Mouse (Mus musculus): Measurements from ENCODE around the gene Tmem215. TPM values are rescaled to one million over a fixed set of nuclear protein-coding genes. Genes with fewer than 3 reads are reported as not detected.

The Tmem215 gene
- total RNA-seq (2021) = 0.15 TPM in 1 of 2 replicates, not detected in the other
- long read RNA-seq, experiment 1 = 0 reads
- long read RNA-seq, experiment 2 = 0 reads

- no peak for DNase-seq
These were observed at the start of gene Tmem215 for GRCm38 (mm10) chr4:40471880-40472279. Gene Tmem215, plus strand, starts transcription at chr4:40472180.

- DNase-seq = no peak
These were observed 40.1 kb upstream of the Tmem215 start for GRCm38 (mm10) chr4:40431916-40432315.

DNA sequence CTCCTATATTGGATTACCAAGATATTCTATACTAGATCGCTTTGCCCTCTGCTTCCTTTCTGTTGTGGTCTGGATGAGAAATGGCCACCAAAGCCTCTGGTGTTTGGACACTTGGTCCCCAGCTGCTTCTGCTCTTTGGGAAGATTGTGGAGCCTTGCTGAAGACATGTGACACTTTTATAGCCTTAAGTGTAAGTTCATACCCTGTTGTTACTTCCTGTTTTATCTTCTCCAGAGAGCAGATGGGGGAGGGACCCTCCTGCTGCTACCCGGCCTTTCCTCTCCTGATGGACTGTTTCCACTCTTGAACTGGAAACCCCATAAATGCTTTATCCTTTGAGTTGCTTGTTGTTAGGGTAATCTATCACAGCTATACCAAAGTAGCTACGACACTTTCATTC lies 38.6 kb upstream of the Tmem215 start:
- no peak for DNase-seq

DNA sequence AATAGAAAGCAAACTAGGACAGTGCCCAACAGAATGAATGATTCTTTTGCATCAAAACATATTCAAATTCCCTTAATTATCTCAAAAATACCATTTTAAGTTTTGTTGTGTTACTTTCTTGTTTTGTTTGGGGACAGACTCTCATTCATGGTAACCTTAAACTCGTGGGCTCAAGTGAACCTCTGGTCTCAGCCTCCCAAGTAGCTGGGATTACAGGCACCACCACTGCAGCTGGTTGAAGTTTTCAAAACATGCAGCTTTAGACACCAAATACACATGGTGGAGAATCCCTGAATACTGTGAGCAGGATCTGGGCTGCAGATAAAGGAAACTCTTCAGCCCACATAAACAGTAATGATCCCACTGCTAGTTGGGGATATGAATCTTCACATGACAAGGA lies 37.6 kb upstream of the Tmem215 start:
- no peak for DNase-seq

GRCm38 (mm10) chr4:40443565-40443964 lies 28.4 kb upstream of the Tmem215 start:
- no peak for DNase-seq

DNA sequence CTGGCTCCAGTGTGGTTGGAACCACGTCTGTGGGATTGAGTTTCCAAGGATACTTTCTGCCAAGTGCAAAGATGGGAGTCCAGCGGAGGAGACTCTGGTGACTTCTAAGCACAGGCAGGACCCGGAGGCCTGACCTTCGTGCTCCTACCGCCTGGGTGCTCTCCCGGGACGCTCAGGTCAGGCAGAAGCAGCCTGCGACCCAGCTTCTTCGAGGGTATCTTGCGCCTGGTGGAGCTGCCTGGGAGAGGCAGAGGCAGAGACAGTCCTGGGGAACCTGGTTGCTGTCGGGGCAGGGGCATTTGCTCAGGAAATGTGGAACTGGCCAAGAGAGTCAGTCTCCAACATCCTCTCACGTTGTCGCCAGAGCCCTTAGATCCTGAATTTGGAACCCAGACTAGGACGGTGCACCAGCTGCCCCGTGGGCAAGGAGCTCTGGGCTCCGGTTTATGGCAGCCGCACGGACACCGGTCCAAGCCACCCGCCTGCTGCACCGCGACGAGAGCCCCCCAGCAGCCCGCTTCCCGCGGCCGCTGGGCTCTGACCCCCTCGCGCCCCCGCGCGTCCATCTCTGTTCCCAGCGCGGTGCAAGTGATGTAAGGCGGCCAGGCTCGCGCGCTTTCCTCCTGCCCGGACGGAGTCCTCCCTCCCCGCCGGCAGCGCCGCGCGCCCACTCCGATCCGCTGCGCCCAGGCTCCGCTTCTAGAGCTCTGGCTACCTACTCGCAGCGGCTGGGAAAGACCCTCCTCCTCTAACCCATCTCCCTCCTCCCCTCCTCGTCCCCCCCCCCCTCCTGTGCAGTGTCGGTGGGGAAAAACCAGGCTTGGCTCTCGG lies 935 bp downstream of the Tmem215 start:
- peak; percentile 17 for DNase-seq

DNA sequence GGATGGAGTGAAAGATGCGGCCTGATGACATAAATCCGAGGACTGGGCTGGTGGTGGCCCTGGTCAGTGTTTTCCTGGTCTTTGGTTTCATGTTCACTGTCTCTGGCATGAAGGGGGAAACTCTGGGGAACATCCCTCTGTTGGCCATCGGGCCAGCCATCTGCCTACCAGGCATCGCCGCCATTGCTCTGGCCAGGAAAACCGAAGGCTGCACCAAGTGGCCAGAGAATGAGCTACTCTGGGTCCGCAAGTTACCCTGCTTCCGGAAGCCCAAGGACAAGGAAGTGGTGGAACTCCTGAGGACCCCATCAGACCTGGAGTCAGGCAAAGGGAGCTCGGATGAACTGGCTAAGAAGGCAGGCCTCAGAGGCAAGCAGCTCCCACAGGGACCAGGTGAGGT lies 1.9 kb downstream of the Tmem215 start:
- no peak for DNase-seq

DNA sequence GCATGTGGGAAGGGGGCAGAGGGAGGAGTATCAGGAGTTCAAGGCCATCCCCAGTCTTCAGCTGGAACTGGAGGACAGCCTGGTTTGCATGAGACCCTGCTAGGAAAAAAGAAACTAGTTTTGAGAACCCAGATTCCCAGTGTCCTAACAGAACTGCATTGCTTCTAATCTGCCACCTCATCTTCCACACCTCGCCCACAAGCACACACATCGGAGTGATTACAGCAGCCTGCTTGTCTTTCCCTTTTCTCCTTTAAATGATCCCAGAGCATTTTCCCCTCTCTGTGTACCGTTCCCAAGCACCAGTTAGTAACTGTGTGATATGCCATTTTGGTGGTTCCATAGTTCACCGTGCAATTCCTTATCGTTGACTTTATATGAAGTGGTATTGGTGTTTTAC lies 6.0 kb downstream of the Tmem215 start:
- no peak for DNase-seq

DNA sequence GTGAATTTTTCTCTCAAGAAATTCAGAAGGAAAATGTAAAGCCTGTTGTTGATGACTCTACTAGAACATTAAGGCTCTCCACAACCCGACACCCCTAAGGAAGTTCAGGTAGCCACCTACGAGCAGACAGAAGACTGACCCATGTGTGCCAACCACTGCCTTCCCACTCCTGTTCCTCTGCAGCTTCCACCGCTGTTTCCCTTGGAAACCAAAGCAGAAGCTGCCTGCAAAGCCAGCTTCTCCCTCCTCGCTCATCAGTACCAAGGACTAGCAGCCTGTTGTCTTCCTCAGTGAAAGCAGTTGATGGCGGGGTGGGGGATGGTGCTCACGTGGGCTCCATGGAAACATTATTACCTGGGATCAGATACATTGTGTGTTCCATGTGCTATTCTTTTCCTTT lies 14.6 kb downstream of the Tmem215 start:
- no peak for DNase-seq

DNA sequence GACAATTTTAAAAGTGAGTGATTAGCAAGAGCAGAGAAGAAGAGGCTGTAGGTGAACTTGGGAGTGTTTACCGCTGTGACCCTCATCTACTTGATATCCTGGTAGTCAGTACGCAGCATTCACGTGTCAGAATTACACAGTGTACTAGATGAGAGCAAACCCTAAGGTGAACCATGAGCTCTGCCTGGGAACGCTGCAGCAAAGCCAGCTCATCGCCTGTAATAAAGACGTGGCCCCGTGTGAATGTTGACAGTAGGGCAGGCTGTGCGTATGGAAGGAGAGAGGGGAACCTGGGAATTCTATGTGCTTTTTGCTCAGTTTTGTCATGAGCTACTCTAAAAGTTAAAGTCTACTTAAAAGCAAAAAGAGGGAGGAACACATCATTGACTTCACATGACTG lies 19.8 kb downstream of the Tmem215 start:
- no peak for DNase-seq

DNA sequence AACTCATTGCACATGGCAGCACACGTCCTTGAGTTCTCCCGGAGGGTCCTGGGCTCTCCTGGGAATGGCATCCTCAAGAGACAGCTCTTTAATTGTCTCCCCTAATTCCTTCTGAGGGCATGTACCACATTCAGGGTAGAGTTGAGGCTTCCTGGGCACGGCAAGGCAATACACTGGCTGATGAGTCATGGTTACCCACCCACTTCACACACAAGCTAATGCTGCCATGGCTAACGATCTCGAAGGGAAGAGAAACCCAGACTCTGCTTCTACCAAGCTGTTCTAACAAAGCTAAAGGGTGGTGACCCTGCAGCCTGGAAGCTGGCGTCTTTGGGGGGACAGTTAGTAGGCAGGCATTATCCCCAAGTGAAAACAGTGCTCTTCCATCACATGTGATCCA lies 24.4 kb downstream of the Tmem215 start:
- DNase-seq = no peak

- no peak for DNase-seq
These were observed 24.8 kb downstream of the Tmem215 start for GRCm38 (mm10) chr4:40496828-40497227.

DNA sequence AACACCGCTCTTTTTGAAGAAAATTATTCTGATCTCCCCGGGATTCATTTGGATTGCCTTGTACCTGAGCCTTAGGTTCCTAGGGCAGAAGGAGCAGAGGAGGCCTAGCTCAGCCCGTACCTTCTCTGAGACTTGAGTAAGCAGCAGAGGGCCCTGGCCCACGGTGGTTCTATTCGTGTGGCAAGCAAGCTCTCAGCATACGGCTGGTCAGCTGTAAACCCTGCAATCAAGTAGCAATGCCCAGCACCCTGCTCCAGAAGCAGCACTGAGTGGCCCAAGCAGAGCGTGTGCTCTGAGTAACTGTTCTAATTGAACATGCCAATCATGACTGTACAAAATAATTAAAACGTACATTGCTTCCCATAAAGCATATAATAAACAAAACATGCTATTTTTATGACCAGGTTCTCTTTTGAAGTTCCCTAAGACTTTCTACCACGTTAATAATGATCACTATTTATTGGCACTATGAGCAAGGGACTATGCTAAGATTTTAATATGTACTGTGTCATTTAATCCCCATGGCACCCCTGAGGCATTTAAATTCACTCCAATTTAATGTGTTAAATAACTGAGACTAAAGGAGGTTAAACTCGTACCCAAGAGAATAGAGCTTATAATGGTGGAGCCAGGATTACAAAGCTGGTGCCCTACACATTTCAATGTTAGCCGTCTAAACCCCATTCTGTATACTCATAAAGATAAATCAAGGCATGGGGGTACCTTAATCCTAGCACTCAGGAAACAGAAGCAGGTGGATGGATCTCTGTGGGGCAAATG lies 28.0 kb downstream of the Tmem215 start:
- no peak for DNase-seq

GRCm38 (mm10) chr4:40502459-40502858 lies 30.5 kb downstream of the Tmem215 start:
- no peak for DNase-seq

DNA sequence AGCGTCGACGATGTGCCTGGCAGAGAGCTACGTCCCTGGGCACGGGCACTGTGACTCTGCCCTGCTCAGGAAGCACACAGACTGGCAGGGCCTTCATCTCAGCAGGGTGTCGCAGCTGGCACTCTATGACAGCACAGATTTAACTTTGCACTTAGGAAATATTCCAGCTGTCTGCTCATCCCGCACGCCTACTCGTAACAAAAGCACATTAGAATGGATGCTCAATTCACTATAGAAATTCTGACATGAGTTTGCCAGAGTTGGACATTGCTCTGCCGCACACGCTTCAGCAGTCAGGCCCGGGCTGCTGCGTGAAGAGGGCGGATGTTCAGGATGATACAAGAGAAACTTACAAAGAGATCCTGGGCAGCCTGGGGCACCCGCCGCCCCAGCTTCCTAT lies 37.6 kb downstream of the Tmem215 start:
- DNase-seq = no peak

DNA sequence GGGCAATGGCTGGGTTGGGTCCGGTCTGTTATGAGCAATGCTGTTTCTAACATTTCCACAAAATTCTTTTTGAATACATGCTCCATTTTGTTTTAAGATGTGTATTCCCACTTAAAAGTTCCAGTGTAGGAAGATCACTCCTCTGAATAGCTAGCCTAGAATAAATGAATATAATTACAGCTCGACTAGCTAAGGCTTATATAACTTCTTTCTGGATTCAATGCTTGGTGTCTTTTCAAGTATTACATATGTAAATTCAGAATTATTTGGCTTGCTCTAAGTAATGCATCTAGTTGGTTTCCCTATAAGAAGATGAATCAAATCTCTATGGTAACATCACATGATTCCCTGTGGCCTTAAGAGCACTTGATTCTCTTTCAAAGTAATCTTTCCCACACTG lies 41.3 kb downstream of the Tmem215 start:
- DNase-seq = no peak

GRCm38 (mm10) chr4:40518545-40519324 lies 46.8 kb downstream of the Tmem215 start:
- no peak for DNase-seq

Other genes starting within 250 kb of the Tmem215 start
- gene Ddx58, start 232.4 kb upstream of the Tmem215 start, total RNA-seq (2021) = 18.3 and 23.4 TPM in 2 replicates
- 34.0 and 34.3 TPM in 2 replicates for gene Smim27, start 202.6 kb upstream of the Tmem215 start, total RNA-seq (2021)
- gene Topors, start 202.3 kb upstream of the Tmem215 start, total RNA-seq (2021) = 28.1 TPM in 2 replicates
- gene Ndufb6, start 192.8 kb upstream of the Tmem215 start, total RNA-seq (2021) = 425 and 435 TPM in 2 replicates
- 17.8 and 18.6 TPM in 2 replicates for gene Aptx, start 231.0 kb downstream of the Tmem215 start, total RNA-seq (2021)
- 287 and 409 TPM in 2 replicates for gene Dnaja1, start 250.0 kb downstream of the Tmem215 start, total RNA-seq (2021)

Measured in adrenal gland, postnatal 14 days (tissue).